Mouse (Mus musculus): ENCODE data around the gene Ccndbp1. TPM values are rescaled to one million over a fixed set of nuclear protein-coding genes. Genes with fewer than 3 reads are reported as not detected.
A peak's percentile ranks its signal among the peaks of the same experiment; 100 is the strongest.
"Not testable (repeated sequence)": the region's sequence is repeated elsewhere in the genome, so short reads cannot be mapped to it uniquely, and the experiment has no call there.

The Ccndbp1 gene
- polyA plus RNA-seq, 1 experiment from 2014 or later: 51.6 TPM

GRCm38 (mm10) chr2:120972257-120972656 is 35.9 kb upstream of the Ccndbp1 start:
- H3K9ac ChIP-seq (ENCODE audit: low read length); ATAC-seq (ENCODE audit: low FRiP score); H3K27me3 ChIP-seq (ENCODE audit: control insufficient read depth, insufficient read depth, low read length); DNase-seq (ENCODE audit: low spot score, missing footprints); H3K4me1 ChIP-seq (ENCODE audit: control insufficient read depth, insufficient read depth, low read length); H3K9me3 ChIP-seq (ENCODE audit: control insufficient read depth, low read length); H3K4me3 ChIP-seq (ENCODE audit: low read depth, low read length); H3K4me2 ChIP-seq; H3K27ac ChIP-seq (ENCODE audit: low read depth, low read length); H3K36me3 ChIP-seq (ENCODE audit: control insufficient read depth, insufficient read depth, low read length): not testable (repeated sequence)
- 96% methylated on average over 8 of the region's 8 CpGs for WGBS

- H3K4me2 ChIP-seq: 0 out of 2 replicates have a peak overlapping the region, but pooled peaks have one; percentile 3
- no peaks in the 10 kb centered on the region for H3K27me3 ChIP-seq (ENCODE audit: control insufficient read depth, insufficient read depth, low read length)
- WGBS: 19% methylated on average over 5 of the region's 5 CpGs
- no peak overlapping the region for H3K9ac ChIP-seq (ENCODE audit: low read length)
- no peaks in the 10 kb centered on the region for H3K36me3 ChIP-seq (ENCODE audit: control insufficient read depth, insufficient read depth, low read length)
- H3K4me3 ChIP-seq (ENCODE audit: low read depth, low read length): no peak overlapping the region
- no peaks in the 10 kb centered on the region for H3K9me3 ChIP-seq (ENCODE audit: control insufficient read depth, low read length)
- no peak overlapping the region for H3K27ac ChIP-seq (ENCODE audit: low read depth, low read length)
- H3K4me1 ChIP-seq (ENCODE audit: control insufficient read depth, insufficient read depth, low read length): peaks cover 4% of the 10 kb centered on the region; the same call in 1 of the 2 replicates
- ATAC-seq (ENCODE audit: low FRiP score): no peak
- DNase-seq (ENCODE audit: low spot score, missing footprints): no peak
These were observed 35.2 kb upstream of the Ccndbp1 start for GRCm38 (mm10) chr2:120972964-120973363.

- Histone ChIP-seq H3K36me3 (ENCODE audit: control insufficient read depth, insufficient read depth, low read length) (no peaks in the 10 kb centered on the region), H3K27me3 (ENCODE audit: control insufficient read depth, insufficient read depth, low read length) (no peaks in the 10 kb centered on the region), H3K9me3 (ENCODE audit: control insufficient read depth, low read length) (no peaks in the 10 kb centered on the region), H3K27ac (ENCODE audit: low read depth, low read length) (no peak overlapping the region), H3K4me2 (no peak overlapping the region; the same call in 1 of the 2 replicates), H3K4me1 (ENCODE audit: control insufficient read depth, insufficient read depth, low read length) (no peaks in the 10 kb centered on the region), H3K4me3 (ENCODE audit: low read depth, low read length) (no peak overlapping the region), H3K9ac (ENCODE audit: low read length) (no peak overlapping the region)
- DNase-seq (ENCODE audit: low spot score, missing footprints) (no peak), ATAC-seq (ENCODE audit: low FRiP score) (no peak)
- 50% methylated on average over 4 of the region's 4 CpGs for WGBS
These were observed 31.9 kb upstream of the Ccndbp1 start for GRCm38 (mm10) chr2:120976308-120976707.

GRCm38 (mm10) chr2:120976990-120977925 is 30.9 kb upstream of the Ccndbp1 start, which contains the start of gene Tmem62:
Gene Tmem62 (plus strand): TSS chr2:120977017.
- Histone ChIP-seq H3K9me3 (ENCODE audit: control insufficient read depth, low read length) (no peaks in the 10 kb centered on the region), H3K27me3 (ENCODE audit: control insufficient read depth, insufficient read depth, low read length) (no peaks in the 10 kb centered on the region), H3K27ac (ENCODE audit: low read depth, low read length) (peak within 1 kb of the TSS; percentile 60; the same call in 1 of the 2 replicates), H3K4me2 (peak within 1 kb of the TSS; percentile 95), H3K9ac (ENCODE audit: low read length) (peak within 1 kb of the TSS; percentile 87), H3K4me3 (ENCODE audit: low read depth, low read length) (peak within 1 kb of the TSS; percentile 73), H3K4me1 (ENCODE audit: control insufficient read depth, insufficient read depth, low read length) (no peaks in the 10 kb centered on the region), H3K36me3 (ENCODE audit: control insufficient read depth, insufficient read depth, low read length) (no peaks in the 10 kb centered on the region)
- WGBS: 2% methylated on average over 71 of the region's 71 CpGs
- peak; percentile 84 for ATAC-seq (ENCODE audit: low FRiP score)
- DNase-seq (ENCODE audit: low spot score, missing footprints): peak; percentile 96

GRCm38 (mm10) chr2:120977926-120978692 is 30.1 kb upstream of the Ccndbp1 start:
- Histone ChIP-seq H3K27ac (ENCODE audit: low read depth, low read length) (no peak overlapping the region), H3K4me1 (ENCODE audit: control insufficient read depth, insufficient read depth, low read length) (no peaks in the 10 kb centered on the region), H3K4me2 (peak overlapping the region; percentile 95), H3K27me3 (ENCODE audit: control insufficient read depth, insufficient read depth, low read length) (no peaks in the 10 kb centered on the region), H3K9me3 (ENCODE audit: control insufficient read depth, low read length) (no peaks in the 10 kb centered on the region), H3K4me3 (ENCODE audit: low read depth, low read length) (peak overlapping the region; percentile 73), H3K36me3 (ENCODE audit: control insufficient read depth, insufficient read depth, low read length) (no peaks in the 10 kb centered on the region), H3K9ac (ENCODE audit: low read length) (no peak overlapping the region)
- no peak for ATAC-seq (ENCODE audit: low FRiP score)
- 78% methylated on average over 8 of the region's 8 CpGs for WGBS
- DNase-seq (ENCODE audit: low spot score, missing footprints): no peak

- Histone ChIP-seq H3K27me3 (ENCODE audit: control insufficient read depth, insufficient read depth, low read length) (no peaks in the 10 kb centered on the region), H3K9ac (ENCODE audit: low read length) (no peak overlapping the region), H3K9me3 (ENCODE audit: control insufficient read depth, low read length) (no peaks in the 10 kb centered on the region), H3K36me3 (ENCODE audit: control insufficient read depth, insufficient read depth, low read length) (no peaks in the 10 kb centered on the region), H3K4me1 (ENCODE audit: control insufficient read depth, insufficient read depth, low read length) (no peaks in the 10 kb centered on the region), H3K4me3 (ENCODE audit: low read depth, low read length) (no peak overlapping the region), H3K27ac (ENCODE audit: low read depth, low read length) (no peak overlapping the region), H3K4me2 (no peak overlapping the region)
- no peak for ATAC-seq (ENCODE audit: low FRiP score)
- no peak for DNase-seq (ENCODE audit: low spot score, missing footprints)
- 61% methylated on average over 2 of the region's 2 CpGs for WGBS
These were observed 29.5 kb upstream of the Ccndbp1 start for GRCm38 (mm10) chr2:120978693-120979037.

- Histone ChIP-seq H3K4me1 (ENCODE audit: control insufficient read depth, insufficient read depth, low read length) (no peaks in the 10 kb centered on the region), H3K9ac (ENCODE audit: low read length) (no peak overlapping the region), H3K36me3 (ENCODE audit: control insufficient read depth, insufficient read depth, low read length) (no peaks in the 10 kb centered on the region), H3K4me3 (ENCODE audit: low read depth, low read length) (no peak overlapping the region), H3K9me3 (ENCODE audit: control insufficient read depth, low read length) (no peaks in the 10 kb centered on the region), H3K27ac (ENCODE audit: low read depth, low read length) (no peak overlapping the region), H3K27me3 (ENCODE audit: control insufficient read depth, insufficient read depth, low read length) (no peaks in the 10 kb centered on the region), H3K4me2 (no peak overlapping the region)
- DNase-seq (ENCODE audit: low spot score, missing footprints) (no peak), ATAC-seq (ENCODE audit: low FRiP score) (no peak)
- 85% methylated on average over 1 of the region's 1 CpGs for WGBS
These were observed 28.4 kb upstream of the Ccndbp1 start for GRCm38 (mm10) chr2:120979819-120980218.

GRCm38 (mm10) chr2:120980861-120981260 is 27.3 kb upstream of the Ccndbp1 start:
- no peak for ATAC-seq (ENCODE audit: low FRiP score)
- Histone ChIP-seq H3K4me3 (ENCODE audit: low read depth, low read length) (no peak overlapping the region), H3K27ac (ENCODE audit: low read depth, low read length) (no peak overlapping the region), H3K4me1 (ENCODE audit: control insufficient read depth, insufficient read depth, low read length) (no peaks in the 10 kb centered on the region), H3K9ac (ENCODE audit: low read length) (no peak overlapping the region), H3K9me3 (ENCODE audit: control insufficient read depth, low read length) (no peaks in the 10 kb centered on the region), H3K36me3 (ENCODE audit: control insufficient read depth, insufficient read depth, low read length) (no peaks in the 10 kb centered on the region), H3K4me2 (no peak overlapping the region), H3K27me3 (ENCODE audit: control insufficient read depth, insufficient read depth, low read length) (no peaks in the 10 kb centered on the region)
- WGBS: 76% methylated on average over 2 of the region's 2 CpGs
- DNase-seq (ENCODE audit: low spot score, missing footprints): no peak

- Histone ChIP-seq H3K9me3 (ENCODE audit: control insufficient read depth, low read length) (no peaks in the 10 kb centered on the region), H3K27me3 (ENCODE audit: control insufficient read depth, insufficient read depth, low read length) (no peaks in the 10 kb centered on the region), H3K36me3 (ENCODE audit: control insufficient read depth, insufficient read depth, low read length) (no peaks in the 10 kb centered on the region), H3K27ac (ENCODE audit: low read depth, low read length) (no peak overlapping the region), H3K9ac (ENCODE audit: low read length) (no peak overlapping the region), H3K4me1 (ENCODE audit: control insufficient read depth, insufficient read depth, low read length) (no peaks in the 10 kb centered on the region), H3K4me2 (no peak overlapping the region), H3K4me3 (ENCODE audit: low read depth, low read length) (no peak overlapping the region)
- DNase-seq (ENCODE audit: low spot score, missing footprints) (no peak), ATAC-seq (ENCODE audit: low FRiP score) (no peak)
- WGBS: 10% methylated on average over 2 of the region's 2 CpGs
These were observed 24.6 kb upstream of the Ccndbp1 start for GRCm38 (mm10) chr2:120983611-120984010.

Data from midbrain, embryonic 11.5 days (tissue).